Mouse (Mus musculus): ENCODE measurements around the gene Tent4b. TPM values are rescaled to one million over a fixed set of nuclear protein-coding genes. Genes with fewer than 3 reads are reported as not detected.
A peak's percentile ranks its signal among the peaks of the same experiment; 100 is the strongest.

Gene Tent4b
- polyA plus RNA-seq (2015; fragmentation: Nextera tagmentation; extraction: Ambion mirVana): 5.5 and 6.3 TPM in 2 replicates

DNA sequence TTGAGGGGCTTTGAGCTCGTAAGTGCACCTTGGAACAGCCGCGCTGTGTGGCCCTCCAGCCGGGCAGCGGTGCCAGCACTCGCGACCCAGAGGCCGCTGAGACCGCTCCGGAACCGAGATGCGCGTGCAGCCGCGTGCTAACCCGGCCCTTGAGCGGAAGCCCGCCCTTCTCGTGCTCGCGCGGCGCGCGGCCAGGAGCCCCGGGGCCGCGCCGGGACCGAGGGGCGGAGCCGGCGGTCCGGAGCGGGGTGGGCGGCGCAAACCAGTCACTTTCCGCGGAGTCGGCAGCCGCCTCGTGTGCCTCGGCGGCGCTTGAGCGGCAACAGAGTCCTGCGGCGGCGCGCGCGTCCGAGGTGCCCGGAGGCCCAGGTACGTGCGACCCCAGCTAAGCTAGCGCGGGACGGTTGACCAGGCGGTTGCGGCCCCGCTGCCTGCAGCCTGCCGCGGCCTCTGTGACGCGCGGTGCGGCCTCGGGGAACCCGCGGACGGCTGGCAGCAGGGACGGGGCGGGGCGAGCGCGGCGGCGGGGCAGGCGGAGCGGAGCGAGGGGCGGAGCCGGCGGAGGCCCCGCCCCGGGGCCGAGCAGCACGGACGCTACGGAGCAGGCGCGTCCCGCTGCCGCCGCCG is at the start of gene Tent4b:
TSS of gene Tent4b (plus strand) at position 269 of the 627 bp plus-strand sequence.
- peak within 1 kb of the TSS; percentile 94 for H3K4me3 ChIP-seq (ENCODE audit: low read length)
- H3K9ac ChIP-seq (ENCODE audit: low read length): peak within 1 kb of the TSS; percentile 90
- H3K9me3 ChIP-seq (replicated peaks; ENCODE audit: control insufficient read depth, low read length): no peaks in the 10 kb centered on the region
- WGBS: under 1% methylated on average over 85 of the region's 97 CpGs
- H3K4me1 ChIP-seq (ENCODE audit: control insufficient read depth, insufficient read depth, low read length): peaks cover 23% of the 10 kb centered on the region
- H3K27me3 ChIP-seq (ENCODE audit: control insufficient read depth, insufficient read depth, low read length): no peaks in the 10 kb centered on the region
- peak within 1 kb of the TSS; percentile 98 for H3K27ac ChIP-seq (ENCODE audit: low read length)
- H3K4me2 ChIP-seq (ENCODE audit: low read depth, low read length): peak within 1 kb of the TSS; percentile 98
- ATAC-seq (replicated peaks; ENCODE audit: extremely low read depth, insufficient read depth, low FRiP score): peak; percentile 95
- H3K36me3 ChIP-seq (ENCODE audit: control insufficient read depth, insufficient read depth): no peaks in the 10 kb centered on the region

DNA sequence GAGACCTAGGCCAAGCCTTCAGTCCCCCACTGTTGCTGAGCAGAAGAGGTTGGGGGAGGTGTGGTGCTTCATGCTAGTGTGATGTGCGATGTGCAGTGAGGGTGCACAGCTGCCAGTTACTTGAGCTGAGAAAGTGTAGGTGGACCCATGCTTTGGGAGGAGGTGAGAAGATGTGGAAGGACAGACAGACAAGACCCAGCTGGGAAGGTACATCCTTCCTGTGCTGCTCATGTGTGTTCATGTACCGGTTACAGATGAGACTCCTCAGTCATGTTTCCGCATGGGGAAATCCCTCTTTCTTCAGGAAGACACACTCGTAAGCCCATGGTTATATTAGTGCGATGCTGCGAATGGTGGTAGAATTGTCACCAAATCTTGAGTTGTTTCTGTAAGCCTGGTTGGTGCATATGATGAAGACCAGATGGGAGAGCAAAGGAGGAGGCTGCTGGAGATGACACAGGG is 48.1 kb upstream of the Tent4b start:
- ATAC-seq (replicated peaks; ENCODE audit: extremely low read depth, insufficient read depth, low FRiP score): no peak
- no peak overlapping the region for H3K27ac ChIP-seq (ENCODE audit: low read length)
- H3K9ac ChIP-seq (ENCODE audit: low read length): no peak overlapping the region
- no peaks in the 10 kb centered on the region for H3K9me3 ChIP-seq (replicated peaks; ENCODE audit: control insufficient read depth, low read length)
- H3K4me2 ChIP-seq (ENCODE audit: low read depth, low read length): no peak overlapping the region
- H3K36me3 ChIP-seq (ENCODE audit: control insufficient read depth, insufficient read depth): peaks cover 37% of the 10 kb centered on the region
- no peaks in the 10 kb centered on the region for H3K27me3 ChIP-seq (ENCODE audit: control insufficient read depth, insufficient read depth, low read length)
- 92% methylated on average over 6 of the region's 6 CpGs for WGBS
- H3K4me3 ChIP-seq (ENCODE audit: low read length): no peak overlapping the region
- H3K4me1 ChIP-seq (ENCODE audit: control insufficient read depth, insufficient read depth, low read length): no peaks in the 10 kb centered on the region

DNA sequence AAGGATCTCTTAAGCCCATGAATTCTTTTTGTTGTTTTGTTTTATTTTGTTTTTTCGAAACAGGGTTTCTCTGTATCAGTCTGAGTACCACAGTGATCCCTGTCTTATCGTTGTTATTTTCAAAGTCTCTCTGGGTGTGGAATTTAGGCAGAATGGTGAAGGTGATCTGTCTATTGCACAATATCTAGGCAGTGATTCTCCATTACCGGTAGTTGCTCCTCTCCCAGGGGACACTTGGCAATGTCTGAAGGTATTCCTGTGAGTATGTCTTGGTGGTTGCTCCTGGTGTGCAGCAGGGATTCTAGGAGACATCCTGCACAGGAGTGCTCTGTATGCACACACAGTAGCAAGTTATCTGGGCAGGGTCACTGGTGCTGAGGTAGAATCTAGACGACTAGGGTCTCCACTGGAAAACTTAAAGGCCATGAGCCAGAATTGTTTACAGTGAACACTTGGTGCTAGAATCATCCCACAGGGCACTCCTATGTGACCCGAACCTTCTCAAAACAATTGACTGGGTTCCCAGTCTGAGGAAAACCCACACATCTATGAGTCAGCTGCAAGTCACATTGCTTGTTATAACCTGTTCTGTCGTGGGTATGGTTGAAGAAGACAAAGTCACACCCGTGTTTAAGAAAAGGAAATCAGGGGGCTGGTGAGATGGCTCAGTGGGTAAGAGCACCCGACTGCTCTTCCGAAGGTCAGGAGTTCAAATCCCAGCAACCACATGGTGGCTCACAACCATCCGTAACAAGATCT is 38.6 kb upstream of the Tent4b start:
- no peak overlapping the region for H3K9ac ChIP-seq (ENCODE audit: low read length)
- H3K36me3 ChIP-seq (ENCODE audit: control insufficient read depth, insufficient read depth): peaks cover 69% of the 10 kb centered on the region
- WGBS: 87% methylated on average over 10 of the region's 10 CpGs
- H3K27ac ChIP-seq (ENCODE audit: low read length): no peak overlapping the region
- no peak overlapping the region for H3K4me3 ChIP-seq (ENCODE audit: low read length)
- no peak overlapping the region for H3K4me2 ChIP-seq (ENCODE audit: low read depth, low read length)
- H3K27me3 ChIP-seq (ENCODE audit: control insufficient read depth, insufficient read depth, low read length): no peaks in the 10 kb centered on the region
- no peak for ATAC-seq (replicated peaks; ENCODE audit: extremely low read depth, insufficient read depth, low FRiP score)
- H3K9me3 ChIP-seq (replicated peaks; ENCODE audit: control insufficient read depth, low read length): no peaks in the 10 kb centered on the region
- no peaks in the 10 kb centered on the region for H3K4me1 ChIP-seq (ENCODE audit: control insufficient read depth, insufficient read depth, low read length)

DNA sequence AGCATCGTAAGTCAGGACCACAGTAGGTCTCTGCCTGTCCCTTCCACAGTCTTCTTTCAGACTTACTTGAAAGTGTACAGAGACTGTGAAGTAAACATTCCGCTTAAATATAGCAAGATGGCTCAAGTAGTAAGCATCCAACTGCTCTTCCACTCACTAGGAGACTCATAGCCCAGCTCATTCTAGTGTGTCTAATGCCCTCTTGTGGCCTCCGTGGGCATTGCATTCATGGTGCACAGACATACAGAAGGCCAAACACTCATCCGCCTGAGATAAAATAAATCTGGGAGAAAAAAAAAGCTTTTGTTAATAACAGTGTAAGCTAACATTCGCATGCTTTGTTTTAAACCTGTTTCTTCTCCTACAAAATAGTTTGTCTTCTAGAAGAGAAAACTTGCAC is 37.6 kb upstream of the Tent4b start:
- no peak for ATAC-seq (replicated peaks; ENCODE audit: extremely low read depth, insufficient read depth, low FRiP score)
- Histone ChIP-seq H3K4me2 (ENCODE audit: low read depth, low read length) (no peak overlapping the region), H3K27ac (ENCODE audit: low read length) (no peak overlapping the region), H3K4me3 (ENCODE audit: low read length) (no peak overlapping the region), H3K27me3 (ENCODE audit: control insufficient read depth, insufficient read depth, low read length) (no peaks in the 10 kb centered on the region), H3K9ac (ENCODE audit: low read length) (no peak overlapping the region), H3K4me1 (ENCODE audit: control insufficient read depth, insufficient read depth, low read length) (no peaks in the 10 kb centered on the region), H3K9me3 (replicated peaks; ENCODE audit: control insufficient read depth, low read length) (no peaks in the 10 kb centered on the region), H3K36me3 (ENCODE audit: control insufficient read depth, insufficient read depth) (peaks cover 65% of the 10 kb centered on the region)
- WGBS: 74% methylated on average over 5 of the region's 5 CpGs

DNA sequence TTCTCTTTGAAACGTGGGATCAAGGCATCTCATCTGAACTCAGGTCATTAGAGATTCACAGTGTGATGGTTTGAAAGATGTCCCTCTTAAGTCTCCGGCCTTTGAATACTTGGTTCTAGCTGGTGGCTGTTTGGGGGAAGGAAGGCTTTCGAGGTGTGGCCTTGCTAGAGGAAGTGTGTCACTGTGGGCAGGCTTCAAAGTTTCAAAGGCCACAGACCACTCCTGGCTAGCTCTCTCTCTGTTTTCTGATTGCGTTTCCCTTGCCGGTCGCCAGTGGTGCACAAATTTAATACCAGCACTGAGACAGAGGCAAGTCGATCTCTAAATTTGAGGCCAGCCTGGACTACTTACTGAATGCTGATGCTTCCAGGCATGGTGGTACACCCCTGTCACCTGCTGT is 23.7 kb upstream of the Tent4b start:
- WGBS: 82% methylated on average over 7 of the region's 7 CpGs
- Histone ChIP-seq H3K9ac (ENCODE audit: low read length) (no peak overlapping the region), H3K9me3 (replicated peaks; ENCODE audit: control insufficient read depth, low read length) (no peaks in the 10 kb centered on the region), H3K4me1 (ENCODE audit: control insufficient read depth, insufficient read depth, low read length) (no peaks in the 10 kb centered on the region), H3K4me2 (ENCODE audit: low read depth, low read length) (no peak overlapping the region), H3K27me3 (ENCODE audit: control insufficient read depth, insufficient read depth, low read length) (no peaks in the 10 kb centered on the region), H3K27ac (ENCODE audit: low read length) (no peak overlapping the region), H3K4me3 (ENCODE audit: low read length) (no peak overlapping the region), H3K36me3 (ENCODE audit: control insufficient read depth, insufficient read depth) (peaks cover 6% of the 10 kb centered on the region)
- ATAC-seq (replicated peaks; ENCODE audit: extremely low read depth, insufficient read depth, low FRiP score): no peak

DNA sequence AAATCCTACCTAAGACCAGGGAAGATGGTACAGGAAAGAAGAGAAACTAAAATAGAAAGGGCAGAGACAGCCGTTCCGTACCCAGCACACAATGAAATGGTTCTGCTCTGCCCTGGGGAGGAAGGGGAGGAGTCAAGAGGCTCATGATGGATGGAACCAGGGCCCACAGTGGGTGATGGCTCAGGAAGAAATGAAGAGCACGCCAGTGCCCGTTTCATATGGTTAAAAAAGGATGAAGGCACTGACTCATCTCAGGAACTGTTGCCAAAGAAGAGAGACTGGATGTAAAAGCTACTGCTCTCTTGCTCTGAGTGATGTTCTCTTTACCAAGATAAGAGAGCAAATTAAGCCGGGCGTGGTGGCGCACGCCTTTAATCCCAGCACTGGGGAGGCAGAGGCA is 21.7 kb upstream of the Tent4b start:
- 84% methylated on average over 8 of the region's 8 CpGs for WGBS
- no peak for ATAC-seq (replicated peaks; ENCODE audit: extremely low read depth, insufficient read depth, low FRiP score)
- no peak overlapping the region for H3K9ac ChIP-seq (ENCODE audit: low read length)

DNA sequence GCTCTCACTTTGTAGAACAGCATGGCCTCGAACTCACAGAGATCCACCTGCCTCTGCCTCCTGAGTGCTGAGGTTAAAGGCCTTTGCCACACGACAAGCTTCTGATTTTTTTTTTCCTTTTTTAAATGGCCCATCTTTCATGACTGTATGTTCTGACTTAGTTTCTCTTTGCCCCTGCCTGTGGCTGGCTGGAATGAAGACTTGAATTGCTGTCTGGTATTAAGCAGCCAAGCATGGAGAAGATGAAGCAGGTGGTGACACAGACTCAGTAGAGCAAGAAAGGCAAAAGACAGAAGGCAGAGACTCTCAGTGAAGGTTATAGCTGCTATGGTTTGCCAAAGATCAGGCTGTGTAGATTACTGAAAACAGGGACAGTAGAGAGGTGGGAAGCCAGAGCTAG is 15.9 kb upstream of the Tent4b start:
- no peaks in the 10 kb centered on the region for H3K27me3 ChIP-seq (ENCODE audit: control insufficient read depth, insufficient read depth, low read length)
- H3K4me3 ChIP-seq (ENCODE audit: low read length): no peak overlapping the region
- H3K4me1 ChIP-seq (ENCODE audit: control insufficient read depth, insufficient read depth, low read length): no peaks in the 10 kb centered on the region
- H3K27ac ChIP-seq (ENCODE audit: low read length): no peak overlapping the region
- no peak for ATAC-seq (replicated peaks; ENCODE audit: extremely low read depth, insufficient read depth, low FRiP score)
- no peak overlapping the region for H3K9ac ChIP-seq (ENCODE audit: low read length)
- no peaks in the 10 kb centered on the region for H3K9me3 ChIP-seq (replicated peaks; ENCODE audit: control insufficient read depth, low read length)
- 76% methylated on average over 2 of the region's 2 CpGs for WGBS
- H3K36me3 ChIP-seq (ENCODE audit: control insufficient read depth, insufficient read depth): no peaks in the 10 kb centered on the region
- H3K4me2 ChIP-seq (ENCODE audit: low read depth, low read length): no peak overlapping the region

More for the DNA sequence above, 21.7 kb upstream of the Tent4b start:
- Histone ChIP-seq H3K27ac (ENCODE audit: low read length) (no peak overlapping the region), H3K36me3 (ENCODE audit: control insufficient read depth, insufficient read depth) (0 out of 2 replicates have a peak, but pooled peaks cover 3% of the 10 kb centered on the region), H3K9me3 (replicated peaks; ENCODE audit: control insufficient read depth, low read length) (no peaks in the 10 kb centered on the region), H3K4me3 (ENCODE audit: low read length) (no peak overlapping the region), H3K4me2 (ENCODE audit: low read depth, low read length) (no peak overlapping the region), H3K4me1 (ENCODE audit: control insufficient read depth, insufficient read depth, low read length) (no peaks in the 10 kb centered on the region), H3K27me3 (ENCODE audit: control insufficient read depth, insufficient read depth, low read length) (no peaks in the 10 kb centered on the region)

DNA sequence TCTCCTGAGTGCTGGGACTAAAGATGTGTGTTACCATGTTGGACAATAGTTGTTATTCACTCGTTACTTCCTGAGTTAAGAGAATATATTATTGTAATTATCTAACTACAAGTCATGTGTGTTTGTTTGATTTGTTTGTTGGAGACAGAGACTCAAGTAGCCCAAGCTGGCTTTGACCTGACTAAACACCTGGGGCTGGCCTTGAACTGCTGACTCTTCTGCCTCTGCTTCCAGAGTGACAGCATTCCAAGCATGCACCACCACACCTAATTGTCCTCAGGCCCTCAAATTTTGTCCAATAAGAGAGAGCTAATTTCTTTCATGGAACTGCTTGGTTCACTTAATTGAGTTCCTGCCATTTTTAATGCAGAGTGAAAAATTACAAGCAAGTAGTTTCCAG is 14.1 kb upstream of the Tent4b start:
- Histone ChIP-seq H3K9me3 (replicated peaks; ENCODE audit: control insufficient read depth, low read length) (no peaks in the 10 kb centered on the region), H3K4me2 (ENCODE audit: low read depth, low read length) (no peak overlapping the region), H3K36me3 (ENCODE audit: control insufficient read depth, insufficient read depth) (no peaks in the 10 kb centered on the region), H3K27me3 (ENCODE audit: control insufficient read depth, insufficient read depth, low read length) (no peaks in the 10 kb centered on the region), H3K9ac (ENCODE audit: low read length) (no peak overlapping the region), H3K4me1 (ENCODE audit: control insufficient read depth, insufficient read depth, low read length) (no peaks in the 10 kb centered on the region), H3K4me3 (ENCODE audit: low read length) (no peak overlapping the region), H3K27ac (ENCODE audit: low read length) (no peak overlapping the region)
- 82% methylated on average over 1 of the region's 1 CpGs for WGBS
- no peak for ATAC-seq (replicated peaks; ENCODE audit: extremely low read depth, insufficient read depth, low FRiP score)

DNA sequence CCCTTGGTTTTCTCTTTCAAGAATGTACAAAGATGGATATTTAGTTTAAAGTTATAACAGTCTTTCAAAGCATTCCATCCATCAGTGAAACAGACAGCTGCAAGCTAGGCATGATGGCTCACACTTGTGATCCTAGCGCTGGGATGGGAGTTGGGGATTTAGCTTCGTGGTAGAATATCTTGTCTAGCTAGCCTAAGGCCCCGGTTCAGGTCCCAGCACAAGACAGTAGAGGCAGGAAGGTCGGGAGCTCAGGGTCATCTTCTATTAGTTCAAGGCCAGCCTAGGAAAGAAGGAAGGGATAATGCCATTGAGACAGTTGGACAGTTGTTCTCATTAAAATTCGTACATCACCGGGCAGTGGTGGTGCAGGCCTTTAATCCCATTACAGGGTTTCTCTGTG is 13.3 kb upstream of the Tent4b start:
- Histone ChIP-seq H3K27ac (ENCODE audit: low read length) (no peak overlapping the region), H3K4me1 (ENCODE audit: control insufficient read depth, insufficient read depth, low read length) (no peaks in the 10 kb centered on the region), H3K4me3 (ENCODE audit: low read length) (no peak overlapping the region), H3K36me3 (ENCODE audit: control insufficient read depth, insufficient read depth) (no peaks in the 10 kb centered on the region), H3K4me2 (ENCODE audit: low read depth, low read length) (no peak overlapping the region), H3K9me3 (replicated peaks; ENCODE audit: control insufficient read depth, low read length) (no peaks in the 10 kb centered on the region), H3K27me3 (ENCODE audit: control insufficient read depth, insufficient read depth, low read length) (no peaks in the 10 kb centered on the region), H3K9ac (ENCODE audit: low read length) (no peak overlapping the region)
- ATAC-seq (replicated peaks; ENCODE audit: extremely low read depth, insufficient read depth, low FRiP score): no peak
- WGBS: 82% methylated on average over 6 of the region's 6 CpGs

All from heart, embryonic 16.5 days (tissue).